Mouse (Mus musculus): ENCODE results near the gene Crip1. TPM values are rescaled to one million over a fixed set of nuclear protein-coding genes. Genes with fewer than 3 reads are reported as not detected.

Crip1 gene
- polyA plus RNA-seq, 1 experiment from 2014 or later: 865 TPM

DNA sequence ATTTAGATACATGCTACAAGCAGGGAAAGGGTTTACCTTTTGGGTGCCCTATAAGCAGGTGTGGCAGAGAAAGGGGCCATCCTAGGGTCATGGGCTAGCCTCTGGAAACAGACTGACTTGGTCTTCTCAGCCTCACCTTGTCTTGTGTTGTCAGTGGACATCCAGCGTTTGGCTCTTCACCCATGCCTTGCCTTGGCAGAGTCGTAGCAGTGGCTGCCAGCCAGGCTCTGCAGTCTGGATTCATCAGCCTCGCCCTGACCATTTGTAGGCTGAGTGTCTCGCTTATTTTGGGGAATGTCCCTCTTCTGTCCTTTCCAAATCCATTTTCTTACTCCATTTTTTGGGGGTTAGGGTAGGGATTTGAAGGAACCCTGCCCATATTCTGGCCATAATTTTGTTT, 55.2 kb downstream of the Crip1 start:
- Histone ChIP-seq H3K36me3 (ENCODE audit: control insufficient read depth, insufficient read depth, low read length) (no peaks in the 10 kb centered on the region), H3K27ac (replicated peaks) (no peak overlapping the region), H3K4me3 (ENCODE audit: low read depth, low read length) (no peak overlapping the region), H3K27me3 (ENCODE audit: control insufficient read depth, insufficient read depth, low read length) (no peaks in the 10 kb centered on the region), H3K4me1 (replicated peaks; ENCODE audit: control insufficient read depth, insufficient read depth) (no peaks in the 10 kb centered on the region), H3K4me2 (replicated peaks; ENCODE audit: low read depth) (no peak overlapping the region), H3K9me3 (ENCODE audit: control insufficient read depth, low read length) (no peaks in the 10 kb centered on the region), H3K9ac (ENCODE audit: low read length) (no peak overlapping the region)
- ATAC-seq (ENCODE audit: low FRiP score, low TSS enrichment) (no peak), DNase-seq (ENCODE audit: low spot score) (no peak)
- 84% methylated on average over 4 of the region's 4 CpGs for WGBS
- TF ChIP-seq EP300 (optimal IDR thresholded peaks at IDR 0.05) (no peak), CTCF (IDR thresholded peaks at IDR 0.05; ENCODE audit: low read depth) (no peak)

DNA sequence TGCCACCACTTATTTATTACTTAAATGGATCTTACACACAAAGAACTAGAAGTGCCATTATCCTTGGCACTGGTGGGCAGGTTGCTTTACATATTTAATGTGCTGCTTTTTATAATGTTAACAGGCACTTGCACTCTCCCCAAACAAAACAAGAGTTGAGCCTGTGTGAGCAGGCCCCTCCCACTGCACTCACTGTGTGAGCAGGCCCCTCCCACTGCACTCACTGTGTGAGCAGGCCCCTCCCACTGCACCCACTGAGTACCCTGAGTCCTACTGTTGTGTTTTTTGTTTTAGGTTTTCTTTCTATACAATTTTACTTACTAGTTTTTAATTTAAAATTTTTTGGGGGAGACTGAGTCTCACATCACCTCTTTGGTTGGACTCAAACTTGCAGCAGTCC, 55.9 kb downstream of the Crip1 start:
- no peak overlapping the region for H3K27ac ChIP-seq (replicated peaks)
- H3K9me3 ChIP-seq (ENCODE audit: control insufficient read depth, low read length): no peaks in the 10 kb centered on the region
- no peaks in the 10 kb centered on the region for H3K4me1 ChIP-seq (replicated peaks; ENCODE audit: control insufficient read depth, insufficient read depth)
- H3K9ac ChIP-seq (ENCODE audit: low read length): no peak overlapping the region
- H3K4me2 ChIP-seq (replicated peaks; ENCODE audit: low read depth): no peak overlapping the region
- no peak for DNase-seq (ENCODE audit: low spot score)
- H3K36me3 ChIP-seq (ENCODE audit: control insufficient read depth, insufficient read depth, low read length): no peaks in the 10 kb centered on the region
- no peak overlapping the region for H3K4me3 ChIP-seq (ENCODE audit: low read depth, low read length)
- no peak for ATAC-seq (ENCODE audit: low FRiP score, low TSS enrichment)
- no peak for TF ChIP-seq EP300 (optimal IDR thresholded peaks at IDR 0.05)
- TF ChIP-seq CTCF (IDR thresholded peaks at IDR 0.05; ENCODE audit: low read depth): no peak
- no peaks in the 10 kb centered on the region for H3K27me3 ChIP-seq (ENCODE audit: control insufficient read depth, insufficient read depth, low read length)

Other genes with a start within 250 kb of the Crip1 start
- gene Jag2, start 216.5 kb upstream of the Crip1 start, polyA plus RNA-seq (2015; fragmentation: Nextera tagmentation; extraction: Ambion mirVana): 3.2 and 4.5 TPM in 2 replicates
- gene Nudt14, start 204.2 kb upstream of the Crip1 start, polyA plus RNA-seq (2015; fragmentation: Nextera tagmentation; extraction: Ambion mirVana): 78.6 and 82.7 TPM in 2 replicates
- 17.1 and 19.7 TPM in 2 replicates for gene Btbd6, start 169.8 kb upstream of the Crip1 start, polyA plus RNA-seq (2015; fragmentation: Nextera tagmentation; extraction: Ambion mirVana)
- 22.3 and 27.6 TPM in 2 replicates for gene Brf1, start 145.6 kb upstream of the Crip1 start, polyA plus RNA-seq (2015; fragmentation: Nextera tagmentation; extraction: Ambion mirVana)
- gene Pacs2, start 131.8 kb upstream of the Crip1 start, polyA plus RNA-seq (2015; fragmentation: Nextera tagmentation; extraction: Ambion mirVana): 4.1 and 5.1 TPM in 2 replicates
- not detected in 2 replicates for gene Tex22, start 71.8 kb upstream of the Crip1 start, polyA plus RNA-seq (2015; fragmentation: Nextera tagmentation; extraction: Ambion mirVana)
- gene Mta1, start 48.0 kb upstream of the Crip1 start, polyA plus RNA-seq (2015; fragmentation: Nextera tagmentation; extraction: Ambion mirVana): 4.9 and 5.3 TPM in 2 replicates
- 106 and 112 TPM in 2 replicates for gene Crip2, start 6.1 kb upstream of the Crip1 start, polyA plus RNA-seq (2015; fragmentation: Nextera tagmentation; extraction: Ambion mirVana)
- 5.7 and 6.0 TPM in 2 replicates for gene Tedc1, start 10.1 kb downstream of the Crip1 start, polyA plus RNA-seq (2015; fragmentation: Nextera tagmentation; extraction: Ambion mirVana)
- 4.2 and 4.6 TPM in 2 replicates for gene Tmem121, start 39.6 kb downstream of the Crip1 start, polyA plus RNA-seq (2015; fragmentation: Nextera tagmentation; extraction: Ambion mirVana)

All from stomach, postnatal 0 days (tissue).